Comparison of ENCODE assay signal across 8 mouse cellular contexts in the genomic region with DNA sequence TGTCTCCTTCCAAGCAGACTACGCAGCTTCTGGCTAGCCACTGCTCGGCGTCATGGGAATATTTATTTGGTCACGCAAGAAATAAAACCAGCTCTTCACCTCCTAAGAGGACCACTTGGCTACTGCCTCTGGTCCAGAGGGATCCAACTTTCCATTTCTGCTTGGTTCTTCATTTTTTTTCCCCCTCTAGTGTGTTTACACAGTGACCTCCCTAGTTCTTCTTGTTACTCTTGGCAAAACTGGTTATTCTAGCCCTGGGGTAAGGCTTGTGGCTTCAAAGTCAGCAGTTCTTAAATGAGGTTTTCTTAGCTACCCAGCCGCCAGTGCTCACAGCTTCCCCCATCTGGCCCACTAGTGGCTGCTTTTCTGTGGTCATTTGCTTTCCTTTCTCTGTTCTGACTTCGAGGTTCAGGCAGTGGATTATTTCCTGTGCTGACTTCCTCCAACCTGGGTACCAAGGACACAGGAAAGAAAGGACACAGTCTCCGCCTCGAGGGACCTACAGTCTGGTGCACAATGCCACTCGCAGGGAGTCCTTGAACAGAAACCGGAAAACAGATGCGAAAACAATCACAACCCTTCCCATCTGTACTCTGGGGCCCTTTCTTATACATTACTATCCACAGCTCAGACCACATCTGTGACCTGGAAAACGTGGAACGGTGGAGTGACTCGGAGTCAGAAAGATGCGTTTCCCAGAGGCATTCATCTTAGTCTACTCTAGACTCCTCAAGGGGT. TPM values are rescaled to one million over a fixed set of nuclear protein-coding genes. Genes with fewer than 3 reads are reported as not detected.
A peak's percentile ranks its signal among the peaks of the same experiment; 100 is the strongest.
DNase-seq lines count a peak whose midpoint lies in the region; ATAC-seq lines count a peak whose summit lies in the region.

No protein-coding gene starts in this region.

- no peaks in the 10 kb centered on the region for H3K27me3 ChIP-seq in midbrain, embryonic 14.5 days (ENCODE audit: control insufficient read depth, insufficient read depth, low read length)
- H3K27me3 ChIP-seq in midbrain, embryonic 16.5 days (ENCODE audit: control insufficient read depth, insufficient read depth, low read depth, low read length): no peaks in the 10 kb centered on the region
- peaks cover 15% of the 10 kb centered on the region; the same call in 1 of the 2 replicates for H3K27me3 ChIP-seq in limb, embryonic 13.5 days
- peaks cover 13% of the 10 kb centered on the region for H3K27me3 ChIP-seq in neural tube, embryonic 13.5 days
- no peaks in the 10 kb centered on the region; the same call in 1 of the 2 replicates for H3K27me3 ChIP-seq in forebrain, embryonic 16.5 days (replicated peaks; ENCODE audit: control insufficient read depth, insufficient read depth, low read length)

- H3K4me2 ChIP-seq in midbrain, embryonic 14.5 days (ENCODE audit: low read length): no peak overlapping the region
- H3K4me2 ChIP-seq in midbrain, embryonic 16.5 days (ENCODE audit: low read length): no peak overlapping the region
- H3K4me2 ChIP-seq in limb, embryonic 13.5 days (replicated peaks): peak overlapping the region; percentile 36
- peak overlapping the region; percentile 15 for H3K4me2 ChIP-seq in neural tube, embryonic 13.5 days
- no peak overlapping the region for H3K4me2 ChIP-seq in forebrain, embryonic 16.5 days (ENCODE audit: low read length)

- H3K9ac ChIP-seq in midbrain, embryonic 14.5 days (replicated peaks; ENCODE audit: low read length): no peak overlapping the region
- no peak overlapping the region for H3K9ac ChIP-seq in midbrain, embryonic 16.5 days (ENCODE audit: low read depth, low read length)
- no peak overlapping the region for H3K9ac ChIP-seq in limb, embryonic 13.5 days
- H3K9ac ChIP-seq in neural tube, embryonic 13.5 days: 0 out of 2 replicates have a peak overlapping the region, but pooled peaks have one; percentile 26
- no peak overlapping the region for H3K9ac ChIP-seq in forebrain, embryonic 16.5 days (replicated peaks; ENCODE audit: low read depth, low read length)

- peak; percentile 45 for DNase-seq in midbrain, embryonic 14.5 days
- DNase-seq in cerebellum, adult 11 months: no peak

- no peak overlapping the region for H3K27ac ChIP-seq in midbrain, embryonic 14.5 days (replicated peaks; ENCODE audit: low read depth, low read length)
- no peak overlapping the region for H3K27ac ChIP-seq in midbrain, embryonic 16.5 days (ENCODE audit: low read length)
- H3K27ac ChIP-seq in limb, embryonic 13.5 days: peak overlapping the region; percentile 23
- H3K27ac ChIP-seq in neural tube, embryonic 13.5 days (replicated peaks): peak overlapping the region; percentile 20; the same call in 1 of the 2 replicates
- H3K27ac ChIP-seq in forebrain, embryonic 16.5 days (ENCODE audit: low read length): no peak overlapping the region

- 51% methylated on average over 15 of the region's 15 CpGs for WGBS in midbrain, embryonic 14.5 days
- 40% methylated on average over 15 of the region's 15 CpGs for WGBS in midbrain, embryonic 16.5 days
- 35% methylated on average over 15 of the region's 15 CpGs for WGBS in limb, embryonic 13.5 days
- WGBS in neural tube, embryonic 13.5 days: 33% methylated on average over 15 of the region's 15 CpGs
- 55% methylated on average over 15 of the region's 15 CpGs for WGBS in forebrain, embryonic 16.5 days

- no peak overlapping the region for H3K4me3 ChIP-seq in midbrain, embryonic 14.5 days (replicated peaks; ENCODE audit: low read depth, low read length)
- no peak overlapping the region for H3K4me3 ChIP-seq in midbrain, embryonic 16.5 days (ENCODE audit: low read depth, low read length)
- H3K4me3 ChIP-seq in limb, embryonic 13.5 days: no peak overlapping the region
- no peak overlapping the region for H3K4me3 ChIP-seq in neural tube, embryonic 13.5 days
- no peak overlapping the region for H3K4me3 ChIP-seq in forebrain, embryonic 16.5 days (replicated peaks; ENCODE audit: low read length)

- H3K36me3 ChIP-seq in midbrain, embryonic 14.5 days (ENCODE audit: control insufficient read depth, insufficient read depth, low read length): no peaks in the 10 kb centered on the region
- H3K36me3 ChIP-seq in midbrain, embryonic 16.5 days (ENCODE audit: control insufficient read depth, insufficient read depth, low read length): no peaks in the 10 kb centered on the region
- no peaks in the 10 kb centered on the region for H3K36me3 ChIP-seq in limb, embryonic 13.5 days
- no peaks in the 10 kb centered on the region for H3K36me3 ChIP-seq in neural tube, embryonic 13.5 days
- no peaks in the 10 kb centered on the region for H3K36me3 ChIP-seq in forebrain, embryonic 16.5 days (ENCODE audit: control insufficient read depth, insufficient read depth)

- peaks cover 15% of the 10 kb centered on the region for H3K4me1 ChIP-seq in midbrain, embryonic 14.5 days (ENCODE audit: control insufficient read depth, insufficient read depth, low read length)
- H3K4me1 ChIP-seq in midbrain, embryonic 16.5 days (ENCODE audit: control insufficient read depth, insufficient read depth, low read length): peaks cover 11% of the 10 kb centered on the region; the same call in 1 of the 2 replicates
- H3K4me1 ChIP-seq in limb, embryonic 13.5 days: peaks cover 37% of the 10 kb centered on the region
- H3K4me1 ChIP-seq in neural tube, embryonic 13.5 days (replicated peaks): peaks cover 27% of the 10 kb centered on the region
- H3K4me1 ChIP-seq in forebrain, embryonic 16.5 days (replicated peaks; ENCODE audit: control insufficient read depth, insufficient read depth, low read length): peaks cover 12% of the 10 kb centered on the region

- H3K9me3 ChIP-seq in midbrain, embryonic 14.5 days (ENCODE audit: control insufficient read depth, low read length): no peaks in the 10 kb centered on the region
- H3K9me3 ChIP-seq in midbrain, embryonic 16.5 days (replicated peaks; ENCODE audit: control insufficient read depth, low read length, poor library complexity, severe bottlenecking): no peaks in the 10 kb centered on the region
- no peaks in the 10 kb centered on the region for H3K9me3 ChIP-seq in limb, embryonic 13.5 days
- H3K9me3 ChIP-seq in neural tube, embryonic 13.5 days: no peaks in the 10 kb centered on the region
- no peaks in the 10 kb centered on the region for H3K9me3 ChIP-seq in forebrain, embryonic 16.5 days (ENCODE audit: control insufficient read depth, low read length)

- no peak for ATAC-seq in midbrain, embryonic 14.5 days (ENCODE audit: low FRiP score, low TSS enrichment)
- no peak for ATAC-seq in midbrain, embryonic 16.5 days
- peak; percentile 30 for ATAC-seq in common myeloid progenitor, adult 5-6 weeks (replicated peaks; ENCODE audit: low read depth, poor library complexity, severe bottlenecking)
- ATAC-seq in hematopoietic stem cell, adult 5-6 weeks (replicated peaks in 1 of 2; ENCODE audit: insufficient read depth in 1 of 2, low FRiP score in 2 of 2, low TSS enrichment in 1 of 2, low read depth in 1 of 2, poor library complexity in 2 of 2, severe bottlenecking in 2 of 2): peak; percentile 43 to 56
- ATAC-seq in limb, embryonic 13.5 days (ENCODE audit: low FRiP score, low read depth): 0 out of 2 replicates have a peak, but pooled peaks have one; percentile 6
- no peak for ATAC-seq in neural tube, embryonic 13.5 days (ENCODE audit: low read depth)
- ATAC-seq in forebrain, embryonic 16.5 days: no peak

RNA-seq across cellular contexts. Expression of a gene that starts 4.6 kb away (rescaled TPM):
- 1.9 and 2.2 TPM in 2 replicates for polyA plus RNA-seq in midbrain, embryonic 14.5 days (2014; fragmentation: Nextera tagmentation; extraction: Ambion mirVana)
- 4.0 and 4.7 TPM in 2 replicates for polyA plus RNA-seq in midbrain, embryonic 16.5 days (2015; fragmentation: Nextera tagmentation; extraction: Ambion mirVana)
- 0.32 and 2.0 TPM in 2 replicates for total RNA-seq in common myeloid progenitor, adult 5-6 weeks (2017)
- 1.2 and 2.9 TPM in 2 replicates for total RNA-seq in hematopoietic stem cell, adult 5-6 weeks (2017)
- polyA plus RNA-seq in limb, embryonic 13.5 days (2015; fragmentation: Nextera tagmentation; extraction: Ambion mirVana): 1.0 and 1.7 TPM in 2 replicates
- 2.5 and 3.1 TPM in 2 replicates for polyA plus RNA-seq in neural tube, embryonic 13.5 days (2015; fragmentation: Nextera tagmentation; extraction: Ambion mirVana)
- 1.8 and 3.0 TPM in 2 replicates for polyA plus RNA-seq in forebrain, embryonic 16.5 days (2015; fragmentation: Nextera tagmentation; extraction: Ambion mirVana)

RNA-seq across cellular contexts. Expression of a gene that starts 25.3 kb away (rescaled TPM):
- polyA plus RNA-seq in midbrain, embryonic 14.5 days (2014; fragmentation: Nextera tagmentation; extraction: Ambion mirVana): 25.7 and 43.5 TPM in 2 replicates
- polyA plus RNA-seq in midbrain, embryonic 16.5 days (2015; fragmentation: Nextera tagmentation; extraction: Ambion mirVana): 47.3 and 53.0 TPM in 2 replicates
- 212 and 241 TPM in 2 replicates for total RNA-seq in common myeloid progenitor, adult 5-6 weeks (2017)
- 251 and 258 TPM in 2 replicates for total RNA-seq in hematopoietic stem cell, adult 5-6 weeks (2017)
- 118 and 119 TPM in 2 replicates for polyA plus RNA-seq in limb, embryonic 13.5 days (2015; fragmentation: Nextera tagmentation; extraction: Ambion mirVana)
- polyA plus RNA-seq in neural tube, embryonic 13.5 days (2015; fragmentation: Nextera tagmentation; extraction: Ambion mirVana): 160 and 187 TPM in 2 replicates
- polyA plus RNA-seq in forebrain, embryonic 16.5 days (2015; fragmentation: Nextera tagmentation; extraction: Ambion mirVana): 53.4 and 56.8 TPM in 2 replicates

RNA-seq across cellular contexts. Expression of a gene that starts 30.5 kb away (rescaled TPM):
- polyA plus RNA-seq in midbrain, embryonic 14.5 days (2014; fragmentation: Nextera tagmentation; extraction: Ambion mirVana): 0.22 TPM in 1 of 2 replicates, not detected in the other
- polyA plus RNA-seq in midbrain, embryonic 16.5 days (2015; fragmentation: Nextera tagmentation; extraction: Ambion mirVana): 0.72 and 1.3 TPM in 2 replicates
- not detected in 2 replicates for total RNA-seq in common myeloid progenitor, adult 5-6 weeks (2017)
- not detected in 2 replicates for total RNA-seq in hematopoietic stem cell, adult 5-6 weeks (2017)
- polyA plus RNA-seq in limb, embryonic 13.5 days (2015; fragmentation: Nextera tagmentation; extraction: Ambion mirVana): 0.33 TPM in 1 of 2 replicates, not detected in the other
- 0.82 and 0.85 TPM in 2 replicates for polyA plus RNA-seq in neural tube, embryonic 13.5 days (2015; fragmentation: Nextera tagmentation; extraction: Ambion mirVana)
- 0.14 TPM in 1 of 2 replicates, not detected in the other for polyA plus RNA-seq in forebrain, embryonic 16.5 days (2015; fragmentation: Nextera tagmentation; extraction: Ambion mirVana)

RNA-seq across cellular contexts. Expression of a gene that starts 43.6 kb away (rescaled TPM):
- 49.6 and 52.6 TPM in 2 replicates for polyA plus RNA-seq in midbrain, embryonic 14.5 days (2014; fragmentation: Nextera tagmentation; extraction: Ambion mirVana)
- 73.0 and 74.4 TPM in 2 replicates for polyA plus RNA-seq in midbrain, embryonic 16.5 days (2015; fragmentation: Nextera tagmentation; extraction: Ambion mirVana)
- 0.14 and 2.2 TPM in 2 replicates for total RNA-seq in common myeloid progenitor, adult 5-6 weeks (2017)
- total RNA-seq in hematopoietic stem cell, adult 5-6 weeks (2017): 1.1 and 1.9 TPM in 2 replicates
- polyA plus RNA-seq in limb, embryonic 13.5 days (2015; fragmentation: Nextera tagmentation; extraction: Ambion mirVana): 47.9 and 53.2 TPM in 2 replicates
- polyA plus RNA-seq in neural tube, embryonic 13.5 days (2015; fragmentation: Nextera tagmentation; extraction: Ambion mirVana): 62.6 and 65.9 TPM in 2 replicates
- 60.9 and 89.9 TPM in 2 replicates for polyA plus RNA-seq in forebrain, embryonic 16.5 days (2015; fragmentation: Nextera tagmentation; extraction: Ambion mirVana)

RNA-seq across cellular contexts. Expression of a gene that starts 50.0 kb away (rescaled TPM):
- 0.32 TPM in 1 of 2 replicates, not detected in the other for polyA plus RNA-seq in midbrain, embryonic 14.5 days (2014; fragmentation: Nextera tagmentation; extraction: Ambion mirVana)
- polyA plus RNA-seq in midbrain, embryonic 16.5 days (2015; fragmentation: Nextera tagmentation; extraction: Ambion mirVana): 0.23 and 0.37 TPM in 2 replicates
- not detected in 2 replicates for total RNA-seq in common myeloid progenitor, adult 5-6 weeks (2017)
- not detected in 2 replicates for total RNA-seq in hematopoietic stem cell, adult 5-6 weeks (2017)
- polyA plus RNA-seq in limb, embryonic 13.5 days (2015; fragmentation: Nextera tagmentation; extraction: Ambion mirVana): 0.25 and 0.63 TPM in 2 replicates
- 0.37 TPM in 1 of 2 replicates, not detected in the other for polyA plus RNA-seq in neural tube, embryonic 13.5 days (2015; fragmentation: Nextera tagmentation; extraction: Ambion mirVana)
- polyA plus RNA-seq in forebrain, embryonic 16.5 days (2015; fragmentation: Nextera tagmentation; extraction: Ambion mirVana): not detected in 2 replicates

Comparison
In these comparisons a context has a peak if more than half of its experiments do, and no peak if none do; other contexts are left out.
1. ATAC-seq: peak in common myeloid progenitor, adult 5-6 weeks (single experiment), hematopoietic stem cell, adult 5-6 weeks (2 of 2) and limb, embryonic 13.5 days (single experiment); none in midbrain, embryonic 14.5 days (single experiment), midbrain, embryonic 16.5 days (single experiment), neural tube, embryonic 13.5 days (single experiment) and forebrain, embryonic 16.5 days (single experiment).
2. H3K27ac ChIP-seq: peak in limb, embryonic 13.5 days (single experiment) and neural tube, embryonic 13.5 days (single experiment); none in midbrain, embryonic 14.5 days (single experiment), midbrain, embryonic 16.5 days (single experiment) and forebrain, embryonic 16.5 days (single experiment).
3. H3K4me2 ChIP-seq: peak in limb, embryonic 13.5 days (single experiment) and neural tube, embryonic 13.5 days (single experiment); none in midbrain, embryonic 14.5 days (single experiment), midbrain, embryonic 16.5 days (single experiment) and forebrain, embryonic 16.5 days (single experiment).